Mouse (Mus musculus): ENCODE results near the gene Btbd16. TPM values are rescaled to one million over a fixed set of nuclear protein-coding genes. Genes with fewer than 3 reads are reported as not detected.

Btbd16 gene
- polyA plus RNA-seq, 1 experiment from 2014 or later, result not detected

- H3K4me2 ChIP-seq (ENCODE audit: low read length), result no peak overlapping the region
- peaks cover 14 to 18% of the 10 kb centered on the region in 2 experiments for H3K4me1 ChIP-seq (ENCODE audit: control insufficient read depth in 2 of 2, insufficient read depth in 2 of 2, low read length in 2 of 2)
- 84% methylated on average over 7 of the region's 7 CpGs for WGBS
- no peak overlapping the region for H3K4me3 ChIP-seq (ENCODE audit: control insufficient read depth in 1 of 2, insufficient read depth in 1 of 2, low read depth in 1 of 2, low read length in 2 of 2)
- ATAC-seq (ENCODE audit: insufficient number of reproducible peaks, insufficient read depth, low FRiP score, low read depth), result no peak
- no peaks in the 10 kb centered on the region for H3K9me3 ChIP-seq (ENCODE audit: control insufficient read depth, low read length)
- no peak overlapping the region for H3K27ac ChIP-seq (replicated peaks in 1 of 2; ENCODE audit: control insufficient read depth in 1 of 2, insufficient read depth in 1 of 2, low read depth in 2 of 2, low read length in 2 of 2)
- H3K36me3 ChIP-seq (ENCODE audit: control insufficient read depth, insufficient read depth, low read length), result no peaks in the 10 kb centered on the region
- no peak overlapping the region for H3K9ac ChIP-seq (ENCODE audit: low read length)
- H3K27me3 ChIP-seq (ENCODE audit: control insufficient read depth, insufficient read depth, low read length), result no peaks in the 10 kb centered on the region; the same call in 1 of the 2 replicates
Observed at GRCm38 (mm10) chr7:130789456-130789855, 15.6 kb downstream of the Btbd16 start.

GRCm38 (mm10) chr7:130793671-130794070 is 19.8 kb downstream of the Btbd16 start:
- Histone ChIP-seq H3K9ac (ENCODE audit: low read length) (no peak overlapping the region), H3K4me3 (ENCODE audit: control insufficient read depth in 1 of 2, insufficient read depth in 1 of 2, low read depth in 1 of 2, low read length in 2 of 2) (no peak overlapping the region), H3K4me2 (ENCODE audit: low read length) (no peak overlapping the region), H3K27ac (replicated peaks in 1 of 2; ENCODE audit: control insufficient read depth in 1 of 2, insufficient read depth in 1 of 2, low read depth in 2 of 2, low read length in 2 of 2) (no peak overlapping the region), H3K9me3 (ENCODE audit: control insufficient read depth, low read length) (no peaks in the 10 kb centered on the region), H3K27me3 (ENCODE audit: control insufficient read depth, insufficient read depth, low read length) (no peaks in the 10 kb centered on the region), H3K4me1 (ENCODE audit: control insufficient read depth in 2 of 2, insufficient read depth in 2 of 2, low read length in 2 of 2) (peaks cover 5 to 8% of the 10 kb centered on the region in 2 experiments; a peak in 3 of 4 replicates), H3K36me3 (ENCODE audit: control insufficient read depth, insufficient read depth, low read length) (no peaks in the 10 kb centered on the region)
- no peak for ATAC-seq (ENCODE audit: insufficient number of reproducible peaks, insufficient read depth, low FRiP score, low read depth)
- 63% methylated on average over 9 of the region's 9 CpGs for whole genome bisulfite sequencing

- no peak overlapping the region for H3K9ac ChIP-seq (ENCODE audit: low read length)
- H3K36me3 ChIP-seq (ENCODE audit: control insufficient read depth, insufficient read depth, low read length), result no peaks in the 10 kb centered on the region
- H3K4me2 ChIP-seq (ENCODE audit: low read length), result no peak overlapping the region
- no peak overlapping the region for H3K4me3 ChIP-seq (ENCODE audit: control insufficient read depth in 1 of 2, insufficient read depth in 1 of 2, low read depth in 1 of 2, low read length in 2 of 2)
- H3K9me3 ChIP-seq (ENCODE audit: control insufficient read depth, low read length), result no peaks in the 10 kb centered on the region
- no peak for ATAC-seq (ENCODE audit: insufficient number of reproducible peaks, insufficient read depth, low FRiP score, low read depth)
- H3K27me3 ChIP-seq (ENCODE audit: control insufficient read depth, insufficient read depth, low read length), result no peaks in the 10 kb centered on the region
- peaks cover 5 to 8% of the 10 kb centered on the region in 2 experiments; a peak in 3 of 4 replicates for H3K4me1 ChIP-seq (ENCODE audit: control insufficient read depth in 2 of 2, insufficient read depth in 2 of 2, low read length in 2 of 2)
- H3K27ac ChIP-seq (replicated peaks in 1 of 2; ENCODE audit: control insufficient read depth in 1 of 2, insufficient read depth in 1 of 2, low read depth in 2 of 2, low read length in 2 of 2), result no peak overlapping the region
- WGBS, result 69% methylated on average over 8 of the region's 8 CpGs
Observed at GRCm38 (mm10) chr7:130796786-130797185, 22.9 kb downstream of the Btbd16 start.

GRCm38 (mm10) chr7:130797524-130797923 is 23.7 kb downstream of the Btbd16 start:
- Histone ChIP-seq H3K4me3 (ENCODE audit: control insufficient read depth in 1 of 2, insufficient read depth in 1 of 2, low read depth in 1 of 2, low read length in 2 of 2) (no peak overlapping the region), H3K4me1 (ENCODE audit: control insufficient read depth in 2 of 2, insufficient read depth in 2 of 2, low read length in 2 of 2) (peaks cover 5 to 8% of the 10 kb centered on the region in 2 experiments; a peak in 3 of 4 replicates), H3K36me3 (ENCODE audit: control insufficient read depth, insufficient read depth, low read length) (no peaks in the 10 kb centered on the region), H3K27me3 (ENCODE audit: control insufficient read depth, insufficient read depth, low read length) (no peaks in the 10 kb centered on the region), H3K4me2 (ENCODE audit: low read length) (no peak overlapping the region), H3K27ac (replicated peaks in 1 of 2; ENCODE audit: control insufficient read depth in 1 of 2, insufficient read depth in 1 of 2, low read depth in 2 of 2, low read length in 2 of 2) (no peak overlapping the region), H3K9ac (ENCODE audit: low read length) (no peak overlapping the region), H3K9me3 (ENCODE audit: control insufficient read depth, low read length) (no peaks in the 10 kb centered on the region)
- 86% methylated on average over 6 of the region's 6 CpGs for WGBS
- no peak for ATAC-seq (ENCODE audit: insufficient number of reproducible peaks, insufficient read depth, low FRiP score, low read depth)

- WGBS, result 82% methylated on average over 10 of the region's 10 CpGs
- no peaks in the 10 kb centered on the region for H3K9me3 ChIP-seq (ENCODE audit: control insufficient read depth, low read length)
Observed at GRCm38 (mm10) chr7:130799418-130799817, 25.5 kb downstream of the Btbd16 start.

GRCm38 (mm10) chr7:130800681-130801080 is 26.8 kb downstream of the Btbd16 start:
- Histone ChIP-seq H3K27me3 (ENCODE audit: control insufficient read depth, insufficient read depth, low read length) (no peaks in the 10 kb centered on the region), H3K4me1 (ENCODE audit: control insufficient read depth in 2 of 2, insufficient read depth in 2 of 2, low read length in 2 of 2) (no peaks in the 10 kb centered on the region), H3K9me3 (ENCODE audit: control insufficient read depth, low read length) (no peaks in the 10 kb centered on the region), H3K36me3 (ENCODE audit: control insufficient read depth, insufficient read depth, low read length) (no peaks in the 10 kb centered on the region), H3K4me3 (ENCODE audit: control insufficient read depth in 1 of 2, insufficient read depth in 1 of 2, low read depth in 1 of 2, low read length in 2 of 2) (no peak overlapping the region), H3K4me2 (ENCODE audit: low read length) (no peak overlapping the region), H3K27ac (replicated peaks in 1 of 2; ENCODE audit: control insufficient read depth in 1 of 2, insufficient read depth in 1 of 2, low read depth in 2 of 2, low read length in 2 of 2) (no peak overlapping the region), H3K9ac (ENCODE audit: low read length) (no peak overlapping the region)
- ATAC-seq (ENCODE audit: insufficient number of reproducible peaks, insufficient read depth, low FRiP score, low read depth), result no peak
- 82% methylated on average over 4 of the region's 4 CpGs for WGBS

More at GRCm38 (mm10) chr7:130799418-130799817, 25.5 kb downstream of the Btbd16 start:
- Histone ChIP-seq H3K4me3 (ENCODE audit: control insufficient read depth in 1 of 2, insufficient read depth in 1 of 2, low read depth in 1 of 2, low read length in 2 of 2) (no peak overlapping the region), H3K36me3 (ENCODE audit: control insufficient read depth, insufficient read depth, low read length) (no peaks in the 10 kb centered on the region), H3K27ac (replicated peaks in 1 of 2; ENCODE audit: control insufficient read depth in 1 of 2, insufficient read depth in 1 of 2, low read depth in 2 of 2, low read length in 2 of 2) (no peak overlapping the region), H3K4me2 (ENCODE audit: low read length) (no peak overlapping the region), H3K9ac (ENCODE audit: low read length) (no peak overlapping the region), H3K27me3 (ENCODE audit: control insufficient read depth, insufficient read depth, low read length) (no peaks in the 10 kb centered on the region), H3K4me1 (ENCODE audit: control insufficient read depth in 2 of 2, insufficient read depth in 2 of 2, low read length in 2 of 2) (peaks cover 5% of the 10 kb centered on the region in 2 experiments; a peak in 3 of 4 replicates)
- no peak for ATAC-seq (ENCODE audit: insufficient number of reproducible peaks, insufficient read depth, low FRiP score, low read depth)

GRCm38 (mm10) chr7:130801811-130802210 is 27.9 kb downstream of the Btbd16 start:
- Histone ChIP-seq H3K9me3 (ENCODE audit: control insufficient read depth, low read length) (no peaks in the 10 kb centered on the region), H3K27me3 (ENCODE audit: control insufficient read depth, insufficient read depth, low read length) (no peaks in the 10 kb centered on the region), H3K27ac (replicated peaks in 1 of 2; ENCODE audit: control insufficient read depth in 1 of 2, insufficient read depth in 1 of 2, low read depth in 2 of 2, low read length in 2 of 2) (no peak overlapping the region), H3K4me3 (ENCODE audit: control insufficient read depth in 1 of 2, insufficient read depth in 1 of 2, low read depth in 1 of 2, low read length in 2 of 2) (no peak overlapping the region), H3K36me3 (ENCODE audit: control insufficient read depth, insufficient read depth, low read length) (no peaks in the 10 kb centered on the region), H3K4me2 (ENCODE audit: low read length) (no peak overlapping the region), H3K9ac (ENCODE audit: low read length) (no peak overlapping the region), H3K4me1 (ENCODE audit: control insufficient read depth in 2 of 2, insufficient read depth in 2 of 2, low read length in 2 of 2) (no peaks in the 10 kb centered on the region)
- ATAC-seq (ENCODE audit: insufficient number of reproducible peaks, insufficient read depth, low FRiP score, low read depth), result no peak
- WGBS, result 86% methylated on average over 4 of the region's 4 CpGs

GRCm38 (mm10) chr7:130803251-130803825 is 29.5 kb downstream of the Btbd16 start:
- no peak overlapping the region for H3K4me3 ChIP-seq (ENCODE audit: control insufficient read depth in 1 of 2, insufficient read depth in 1 of 2, low read depth in 1 of 2, low read length in 2 of 2)
- ATAC-seq (ENCODE audit: insufficient number of reproducible peaks, insufficient read depth, low FRiP score, low read depth), result no peak
- H3K4me1 ChIP-seq (ENCODE audit: control insufficient read depth in 2 of 2, insufficient read depth in 2 of 2, low read length in 2 of 2), result peaks cover 8 to 9% of the 10 kb centered on the region in 2 experiments
- no peak overlapping the region for H3K9ac ChIP-seq (ENCODE audit: low read length)
- H3K4me2 ChIP-seq (ENCODE audit: low read length), result no peak overlapping the region
- no peaks in the 10 kb centered on the region for H3K36me3 ChIP-seq (ENCODE audit: control insufficient read depth, insufficient read depth, low read length)
- 90% methylated on average over 8 of the region's 8 CpGs for WGBS
- no peaks in the 10 kb centered on the region for H3K27me3 ChIP-seq (ENCODE audit: control insufficient read depth, insufficient read depth, low read length)
- no peak overlapping the region for H3K27ac ChIP-seq (replicated peaks in 1 of 2; ENCODE audit: control insufficient read depth in 1 of 2, insufficient read depth in 1 of 2, low read depth in 2 of 2, low read length in 2 of 2)
- no peaks in the 10 kb centered on the region for H3K9me3 ChIP-seq (ENCODE audit: control insufficient read depth, low read length)

Measured in heart, embryonic 14.5 days (tissue).